Comparison of ENCODE assay signal across 11 mouse cellular contexts in genomic region chr4:87221586-87221985, GRCm38 (mm10). TPM values are rescaled to one million over a fixed set of nuclear protein-coding genes. Genes with fewer than 3 reads are reported as not detected.
A peak's percentile ranks its signal among the peaks of the same experiment; 100 is the strongest.
DNase-seq lines count a peak whose midpoint lies in the region; ATAC-seq and TF ChIP-seq lines count a peak whose summit lies in the region.
"Had no signal": no experiment of that assay in that cellular context is flagged by ENCODE, and none has a peak within 500 bp of the region (broad histone marks: within the 10 kb centered on the region; RNA-seq: fewer than 3 reads in every experiment).

No protein-coding gene starts in this region.

- no peak overlapping the region for H3K4me3 ChIP-seq in midbrain, embryonic 12.5 days
- no peak overlapping the region for H3K4me3 ChIP-seq in midbrain, embryonic 11.5 days (ENCODE audit: low read depth, low read length)
- H3K4me3 ChIP-seq in myocyte: no peak overlapping the region
- H3K4me3 ChIP-seq: limb, embryonic 13.5 days; neural tube, embryonic 12.5 days had no signal

- H3K27me3 ChIP-seq in midbrain, embryonic 12.5 days: no peaks in the 10 kb centered on the region
- no peaks in the 10 kb centered on the region for H3K27me3 ChIP-seq in midbrain, embryonic 11.5 days (ENCODE audit: control insufficient read depth, insufficient read depth, low read length)
- H3K27me3 ChIP-seq in myocyte (ENCODE audit: control insufficient read depth, insufficient read depth, insufficient read length): no peaks in the 10 kb centered on the region
- H3K27me3 ChIP-seq: limb, embryonic 13.5 days; neural tube, embryonic 12.5 days had no signal

- ATAC-seq in midbrain, embryonic 12.5 days (ENCODE audit: low FRiP score, low read depth): 0 out of 2 replicates have a peak, but pooled peaks have one; percentile 49
- ATAC-seq in midbrain, embryonic 11.5 days (ENCODE audit: low FRiP score): no peak
- no peak for ATAC-seq in activated CD4-positive, CD25-positive, alpha-beta regulatory T cell, adult 4 months

- no peak overlapping the region for H3ac ChIP-seq in myocyte (ENCODE audit: control insufficient read depth, insufficient read length)

- peak; percentile 23 for DNase-seq in heart, adult 8-10 months (ENCODE audit: low spot score)
- DNase-seq in heart, adult 11 months: no peak
- DNase-seq in midbrain, embryonic 11.5 days (ENCODE audit: low spot score, missing footprints): no peak
- DNase-seq in embryo, embryonic 10 days (ENCODE audit: low spot score): peak; percentile 80
- no peak for DNase-seq in frontal cortex, postnatal 36 days (ENCODE audit: low spot score in 2 of 2)

- peaks cover 5% of the 10 kb centered on the region; the same call in 1 of the 2 replicates for H3K4me1 ChIP-seq in midbrain, embryonic 12.5 days
- peaks cover 2% of the 10 kb centered on the region; the same call in 1 of the 2 replicates for H3K4me1 ChIP-seq in midbrain, embryonic 11.5 days (ENCODE audit: control insufficient read depth, insufficient read depth, low read length)
- H3K4me1 ChIP-seq: limb, embryonic 13.5 days; neural tube, embryonic 12.5 days had no signal

- H3K36me3 ChIP-seq in midbrain, embryonic 12.5 days: no peaks in the 10 kb centered on the region
- no peaks in the 10 kb centered on the region for H3K36me3 ChIP-seq in midbrain, embryonic 11.5 days (ENCODE audit: control insufficient read depth, insufficient read depth, low read length)
- H3K36me3 ChIP-seq in myocyte (ENCODE audit: control insufficient read depth, insufficient read depth): no peaks in the 10 kb centered on the region
- H3K36me3 ChIP-seq: G1E; limb, embryonic 13.5 days; neural tube, embryonic 12.5 days had no signal

- H3K9ac ChIP-seq in midbrain, embryonic 12.5 days (replicated peaks): no peak overlapping the region
- H3K9ac ChIP-seq in midbrain, embryonic 11.5 days (ENCODE audit: low read length): no peak overlapping the region
- H3K9ac ChIP-seq: limb, embryonic 13.5 days; neural tube, embryonic 12.5 days had no signal

- no peaks in the 10 kb centered on the region for H3K79me2 ChIP-seq in myocyte (ENCODE audit: control insufficient read depth, insufficient read depth)

- no peaks in the 10 kb centered on the region for H3K9me3 ChIP-seq in midbrain, embryonic 12.5 days
- no peaks in the 10 kb centered on the region; the same call in 1 of the 2 replicates for H3K9me3 ChIP-seq in midbrain, embryonic 11.5 days (ENCODE audit: control insufficient read depth, low read length)
- H3K9me3 ChIP-seq: limb, embryonic 13.5 days had no signal

- no peak overlapping the region for H3K4me2 ChIP-seq in midbrain, embryonic 12.5 days (replicated peaks)
- no peak overlapping the region for H3K4me2 ChIP-seq in midbrain, embryonic 11.5 days
- H3K4me2 ChIP-seq in myocyte (ENCODE audit: low read depth): no peak overlapping the region
- H3K4me2 ChIP-seq: limb, embryonic 13.5 days; neural tube, embryonic 12.5 days had no signal

- TF ChIP-seq POLR2A in myocyte (IDR thresholded peaks at IDR 0.05; ENCODE audit: insufficient read length, low read depth): no peak

- H3K27ac ChIP-seq in midbrain, embryonic 12.5 days (replicated peaks): no peak overlapping the region
- H3K27ac ChIP-seq in midbrain, embryonic 11.5 days (ENCODE audit: low read depth, low read length): no peak overlapping the region
- H3K27ac ChIP-seq: limb, embryonic 13.5 days; neural tube, embryonic 12.5 days had no signal

- 61% methylated on average over 2 of the region's 2 CpGs for WGBS in midbrain, embryonic 12.5 days
- 62% methylated on average over 2 of the region's 2 CpGs for WGBS in midbrain, embryonic 11.5 days

TF ChIP-seq in myocyte, 11 proteins besides CTCF, POLR2A, EP300 and RAD21:
- TF ChIP-seq REST (IDR thresholded peaks at IDR 0.05; ENCODE audit: insufficient read depth, insufficient read length): peak; percentile 71
- no peak for TF ChIP-seq POLR2AphosphoS2 (IDR thresholded peaks at IDR 0.05; ENCODE audit: insufficient read length, low read depth)

RNA-seq across cellular contexts. Expression of gene Slc24a2, which starts 8.7 kb away (rescaled TPM):
- total RNA-seq in heart, adult 8-10 months (2022): 1 to 10 TPM; 1.3 to 2.8 (median 2.5) TPM
- 1.7 and 1.9 TPM in 2 replicates for polyA plus RNA-seq in midbrain, embryonic 12.5 days (2016; fragmentation: Nextera tagmentation; extraction: Ambion mirVana)
- 0.87 and 0.99 TPM in 2 replicates for polyA plus RNA-seq in midbrain, embryonic 11.5 days (2014; fragmentation: Nextera tagmentation; extraction: Ambion mirVana)
- under 0.01 TPM for polyA plus RNA-seq in myocyte (2012; fragmentation: generic; extraction: Trizol)
- polyA plus RNA-seq in activated CD4-positive, CD25-positive, alpha-beta regulatory T cell, adult 4 months (2017; shearing (Covaris generic)): under 1 TPM in 1 of 2 experiments, not detected in 1; 0.19 TPM
- polyA plus RNA-seq: G1E had no signal

Comparison
In these comparisons a context has a peak if more than half of its experiments do, and no peak if none do; other contexts are left out.
1. DNase-seq: peak in heart, adult 8-10 months (single experiment) and embryo, embryonic 10 days (single experiment); none in heart, adult 11 months (single experiment), midbrain, embryonic 11.5 days (single experiment) and frontal cortex, postnatal 36 days (0 of 2).